Mouse (Mus musculus) midbrain, embryonic 16.5 days (tissue): ENCODE measurements around the gene Dusp18. TPM values are rescaled to one million over a fixed set of nuclear protein-coding genes. Genes with fewer than 3 reads are reported as not detected.

ENCODE experiments used
- ATAC-seq: fragments of 200-750 bp; cut with Nextera tagmentation; 2 replicates; pipeline ENCODE4 v1.8.0; 2017; ENCODE audit warnings: moderate TSS enrichment
- H3K27ac ChIP-seq: fragments of 300-500 bp; sonication (generic); 2 replicates; pipeline ENCODE4 v1.5.1; 2014; ENCODE audit warnings: mild to moderate bottlenecking, low read length, mixed read lengths
- H3K27me3 ChIP-seq: fragments of 300-500 bp; sonication (generic); 2 replicates; pipeline ENCODE4 v1.6.1; 2014; ENCODE audit warnings: low read depth, low read length, mixed read lengths; ENCODE audit not compliant: control insufficient read depth, insufficient read depth
- H3K36me3 ChIP-seq: fragments of 300-500 bp; sonication (generic); 2 replicates; pipeline ENCODE4 v1.6.1; 2014; ENCODE audit warnings: mild to moderate bottlenecking, low read length, moderate library complexity, mixed read lengths; ENCODE audit not compliant: control insufficient read depth, insufficient read depth
- H3K4me1 ChIP-seq: fragments of 300-500 bp; sonication (generic); 2 replicates; pipeline ENCODE4 v1.6.1; 2014; ENCODE audit warnings: mild to moderate bottlenecking, low read length, mixed read lengths; ENCODE audit not compliant: control insufficient read depth, insufficient read depth
- H3K4me2 ChIP-seq: fragments of 300-500 bp; sonication (generic); 2 replicates; pipeline ENCODE4 v1.6.1; 2014; ENCODE audit warnings: mild to moderate bottlenecking, low read length, mixed read lengths
- H3K4me3 ChIP-seq: fragments of 300-500 bp; sonication (generic); 2 replicates; pipeline ENCODE4 v1.5.1; 2014; ENCODE audit warnings: low read depth, mild to moderate bottlenecking, low read length, moderate library complexity, mixed read lengths
- H3K9ac ChIP-seq: fragments of 300-500 bp; sonication (generic); 2 replicates; pipeline ENCODE4 v1.6.1; 2014; ENCODE audit warnings: low read depth, low read length, mixed read lengths
- H3K9me3 ChIP-seq: fragments of 300-500 bp; sonication (generic); replicated peaks from 2 replicates; pipeline ENCODE4 v1.6.1; 2014; ENCODE audit warnings: mild to moderate bottlenecking, low read length, mixed read lengths; ENCODE audit not compliant: control insufficient read depth, poor library complexity, severe bottlenecking
- WGBS: fragments of 180-500 bp; shearing (Covaris S2); extraction: QIAGEN DNeasy Blood & Tissue Kit; methylation state at CpG from one replicate; pipeline ENCODE4 v1.1.7; 2014; 5-methylcytosine and 5-hydroxymethylcytosine counted together
- polyA plus RNA-seq: library from polyadenylated mRNA; unstranded; fragments of >200 nt; fragmentation: Nextera tagmentation; extraction: Ambion mirVana; gene quantifications from 2 replicates; pipeline ENCODE4 v1.2.1, GENCODE M21; 2015

Dusp18 gene
- polyA plus RNA-seq, 1 experiment from 2014 or later, result 43.5 TPM

DNA sequence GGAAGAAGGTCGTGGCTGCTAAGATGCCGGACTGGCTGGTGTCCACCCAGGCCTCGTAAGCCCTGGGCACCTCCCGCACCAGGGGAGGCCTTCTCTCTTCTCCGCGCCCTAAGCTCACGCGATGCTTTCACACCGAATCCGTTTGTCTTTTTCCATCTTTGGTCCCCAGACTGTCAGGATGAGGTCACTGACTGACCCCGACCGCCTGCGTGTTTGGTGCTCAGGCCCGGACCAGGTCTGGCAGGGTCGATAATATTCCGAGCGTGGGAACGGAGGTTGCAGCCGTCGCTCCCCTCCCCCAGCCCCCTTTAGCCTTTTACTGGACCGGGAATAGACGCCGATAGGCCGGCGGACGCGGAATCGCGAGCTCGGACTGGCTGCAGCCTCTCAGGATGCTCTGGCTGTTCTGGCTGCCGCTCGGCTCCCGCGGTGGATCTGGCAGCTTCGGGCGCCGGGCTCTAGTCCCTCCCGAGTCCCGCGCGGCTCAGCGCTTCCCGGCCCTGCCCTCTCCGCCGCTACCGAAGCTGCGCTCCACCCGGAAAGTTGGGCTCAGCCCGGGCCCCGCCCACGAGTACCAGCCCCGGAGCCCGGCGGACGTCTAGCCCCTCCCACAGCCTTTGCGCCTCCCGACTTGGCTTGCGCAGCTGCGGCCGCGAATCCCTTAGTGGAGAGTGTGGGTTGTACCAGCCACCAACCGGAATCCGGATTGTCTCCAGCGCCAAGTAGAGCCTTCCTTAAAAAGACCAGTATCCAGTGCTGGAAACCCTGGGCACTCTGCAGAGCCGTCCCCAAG lies 18.5 kb downstream of the Dusp18 start:
- Histone ChIP-seq H3K9ac (peak overlapping the region; percentile 81), H3K27ac (peak overlapping the region; percentile 83), H3K27me3 (no peaks in the 10 kb centered on the region), H3K36me3 (no peaks in the 10 kb centered on the region), H3K4me2 (peak overlapping the region; percentile 89), H3K4me1 (peaks cover 43% of the 10 kb centered on the region), H3K9me3 (no peaks in the 10 kb centered on the region), H3K4me3 (peak overlapping the region; percentile 61)
- under 1% methylated on average over 65 of the region's 65 CpGs for WGBS
- peak; percentile 89 for ATAC-seq

DNA sequence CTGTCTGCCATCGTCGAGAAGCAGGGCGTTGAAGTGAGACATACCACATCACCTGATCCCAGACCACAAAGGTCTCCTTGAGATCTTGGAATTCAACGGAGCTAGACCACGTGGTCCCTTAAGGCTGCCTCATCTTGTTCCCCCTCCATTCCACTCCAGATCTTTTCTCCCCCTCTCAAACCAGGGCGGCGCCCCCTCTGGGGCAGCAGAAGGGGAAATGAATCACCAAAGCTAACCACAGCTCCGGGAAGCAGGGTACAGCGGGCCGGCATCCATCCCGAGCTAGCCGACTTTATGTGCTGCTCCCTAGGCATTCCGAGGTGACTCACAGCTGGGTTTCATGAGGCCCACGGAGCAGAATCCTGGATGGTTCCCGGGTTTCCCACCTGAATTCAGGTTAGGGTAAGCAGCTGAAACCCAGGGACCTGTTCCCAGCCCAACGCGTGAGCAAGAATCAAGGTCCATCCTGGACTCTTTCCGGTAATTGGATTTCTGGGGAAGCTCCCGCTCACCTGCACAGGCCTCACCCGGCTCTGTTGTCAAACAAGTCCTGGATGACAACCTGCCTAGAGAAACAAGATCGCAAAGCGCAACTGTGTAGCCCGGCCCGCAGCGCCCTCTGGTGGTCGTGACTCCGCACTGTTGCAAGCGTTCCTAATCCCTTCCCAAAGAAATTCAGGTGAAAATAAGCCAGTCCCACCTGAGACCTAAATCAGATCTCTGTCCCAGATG lies 19.2 kb downstream of the Dusp18 start, which contains the start of gene Slc35e4:
TSS of gene Slc35e4 (minus strand) at position 556 of the 732 bp plus-strand sequence.
- Histone ChIP-seq H3K9ac (peak within 1 kb of the TSS; percentile 81), H3K27me3 (no peaks in the 10 kb centered on the region), H3K36me3 (no peaks in the 10 kb centered on the region), H3K4me3 (peak within 1 kb of the TSS; percentile 61), H3K4me2 (peak within 1 kb of the TSS; percentile 89), H3K4me1 (peaks cover 36% of the 10 kb centered on the region), H3K27ac (peak within 1 kb of the TSS; percentile 83), H3K9me3 (no peaks in the 10 kb centered on the region)
- WGBS, result under 1% methylated on average over 28 of the region's 28 CpGs
- peak; percentile 74 for ATAC-seq

DNA sequence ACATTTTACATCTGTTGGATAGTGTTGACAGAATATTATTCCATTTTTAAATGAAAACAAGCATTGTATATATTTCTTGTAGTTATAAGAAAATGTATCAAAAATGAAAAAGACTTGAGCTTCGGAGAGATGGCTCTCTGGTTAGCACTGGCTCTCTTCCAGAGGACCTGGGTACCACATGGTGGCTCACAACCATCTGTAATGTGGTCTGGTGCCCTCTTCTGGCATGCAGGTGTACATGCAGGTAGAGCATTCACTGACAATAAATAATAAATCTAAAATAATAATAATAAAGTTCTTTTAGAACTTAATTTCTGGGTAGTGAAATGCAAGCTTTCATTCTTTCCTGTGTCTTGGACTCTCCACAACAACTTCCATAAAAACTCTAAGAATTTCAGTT lies 23.7 kb downstream of the Dusp18 start:
- 47% methylated on average over 1 of the region's 1 CpGs for WGBS
- Histone ChIP-seq H3K9ac (no peak overlapping the region), H3K4me2 (no peak overlapping the region), H3K27me3 (no peaks in the 10 kb centered on the region), H3K4me3 (no peak overlapping the region), H3K27ac (no peak overlapping the region), H3K4me1 (peaks cover 2% of the 10 kb centered on the region), H3K36me3 (no peaks in the 10 kb centered on the region), H3K9me3 (no peaks in the 10 kb centered on the region)
- ATAC-seq, result no peak

GRCm38 (mm10) chr11:3920476-3920875 lies 25.4 kb downstream of the Dusp18 start:
- no peaks in the 10 kb centered on the region for H3K4me1 ChIP-seq
- no peaks in the 10 kb centered on the region for H3K27me3 ChIP-seq
- no peaks in the 10 kb centered on the region for H3K9me3 ChIP-seq
- H3K27ac ChIP-seq, result no peak overlapping the region
- ATAC-seq, result no peak
- WGBS, result 92% methylated on average over 7 of the region's 7 CpGs
- H3K4me2 ChIP-seq, result no peak overlapping the region
- H3K36me3 ChIP-seq, result no peaks in the 10 kb centered on the region
- no peak overlapping the region for H3K4me3 ChIP-seq
- H3K9ac ChIP-seq, result no peak overlapping the region

DNA sequence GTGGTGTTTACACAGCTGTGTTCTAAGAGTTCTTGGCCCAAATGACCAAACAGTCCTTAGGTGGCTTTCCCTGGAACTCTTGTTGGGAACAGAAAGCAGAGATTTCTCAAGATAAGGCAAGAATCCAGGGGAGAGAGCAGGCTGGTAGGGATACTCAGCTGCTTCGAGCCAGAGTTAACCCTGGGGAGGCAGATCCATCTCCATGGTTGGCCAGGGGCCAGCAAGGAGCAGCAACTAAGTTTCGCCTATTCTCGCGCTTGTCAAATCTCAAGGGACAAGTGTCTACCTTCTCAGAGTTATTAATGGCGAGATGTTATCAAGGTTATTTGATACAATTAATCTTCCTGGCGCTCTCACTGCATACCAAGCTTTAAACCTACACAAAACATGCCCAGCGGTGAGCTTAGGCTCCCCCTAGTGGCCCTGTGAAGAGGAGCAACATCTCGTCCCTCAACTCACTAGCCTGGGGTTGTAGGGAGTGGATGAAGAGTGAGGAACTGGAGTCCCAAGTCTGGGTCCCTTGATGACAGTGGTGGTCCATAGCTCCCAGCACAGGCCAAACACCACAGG lies 26.3 kb downstream of the Dusp18 start:
- H3K36me3 ChIP-seq, result no peaks in the 10 kb centered on the region
- H3K4me3 ChIP-seq, result no peak overlapping the region
- H3K27ac ChIP-seq, result no peak overlapping the region
- H3K9me3 ChIP-seq, result no peaks in the 10 kb centered on the region
- ATAC-seq, result no peak
- H3K4me1 ChIP-seq, result no peaks in the 10 kb centered on the region
- no peak overlapping the region for H3K4me2 ChIP-seq
- 21% methylated on average over 8 of the region's 8 CpGs for WGBS
- H3K27me3 ChIP-seq, result no peaks in the 10 kb centered on the region
- no peak overlapping the region for H3K9ac ChIP-seq

DNA sequence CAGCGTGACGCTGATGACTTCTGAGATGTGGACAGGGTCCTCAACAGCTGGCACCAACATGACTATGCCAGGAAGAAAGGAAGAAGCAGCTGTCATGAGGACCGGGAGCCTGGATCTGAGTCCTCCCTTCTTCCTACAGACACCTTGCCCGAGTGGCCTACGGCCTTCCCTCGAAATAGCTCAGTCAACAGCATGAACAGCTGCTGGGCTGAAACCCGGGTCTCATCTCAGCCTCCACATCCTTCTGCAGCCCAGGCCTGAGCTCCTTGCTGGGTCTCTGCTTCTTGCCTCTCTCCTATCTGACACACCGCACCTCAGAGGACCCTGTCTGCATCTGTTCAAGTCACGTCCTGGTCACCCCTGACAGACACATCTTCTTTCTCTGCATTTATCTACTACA lies 27.1 kb downstream of the Dusp18 start:
- Histone ChIP-seq H3K36me3 (no peaks in the 10 kb centered on the region), H3K27ac (no peak overlapping the region), H3K4me1 (no peaks in the 10 kb centered on the region), H3K27me3 (no peaks in the 10 kb centered on the region), H3K9ac (0 out of 2 replicates have a peak overlapping the region, but pooled peaks have one; percentile 3), H3K4me2 (no peak overlapping the region), H3K9me3 (no peaks in the 10 kb centered on the region), H3K4me3 (no peak overlapping the region)
- no peak for ATAC-seq
- 95% methylated on average over 9 of the region's 9 CpGs for WGBS

- no peaks in the 10 kb centered on the region for H3K36me3 ChIP-seq
- no peaks in the 10 kb centered on the region for H3K9me3 ChIP-seq
- H3K4me1 ChIP-seq, result no peaks in the 10 kb centered on the region
- ATAC-seq, result no peak
- no peaks in the 10 kb centered on the region for H3K27me3 ChIP-seq
- no peak overlapping the region for H3K4me3 ChIP-seq
- no peak overlapping the region for H3K27ac ChIP-seq
- no peak overlapping the region for H3K4me2 ChIP-seq
- no peak overlapping the region for H3K9ac ChIP-seq
- WGBS, result 97% methylated on average over 6 of the region's 6 CpGs
Measured at GRCm38 (mm10) chr11:3922731-3923130, 27.7 kb downstream of the Dusp18 start.

DNA sequence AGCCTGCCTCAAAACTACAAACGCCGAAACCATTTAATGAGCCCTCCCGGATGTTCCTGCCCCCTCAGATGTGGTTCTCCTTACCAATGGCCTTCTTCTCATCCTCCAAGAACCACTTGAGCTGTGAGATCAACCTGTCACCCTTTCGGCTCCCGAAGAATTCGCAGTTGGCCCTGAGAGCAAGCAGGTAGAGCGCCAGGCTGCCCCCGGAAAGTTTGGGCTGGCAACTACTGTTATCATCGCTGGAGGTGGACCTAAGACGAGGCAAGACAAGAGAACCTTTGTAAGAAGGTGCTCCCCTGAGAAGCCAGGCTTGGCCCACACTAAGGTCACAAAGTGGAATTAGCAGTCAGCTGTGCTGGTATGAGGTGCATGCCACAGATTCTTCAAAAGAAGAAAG lies 30.9 kb downstream of the Dusp18 start:
- H3K4me1 ChIP-seq, result peaks cover 3% of the 10 kb centered on the region
- no peak for ATAC-seq
- no peak overlapping the region for H3K9ac ChIP-seq
- no peaks in the 10 kb centered on the region for H3K36me3 ChIP-seq
- H3K4me2 ChIP-seq, result no peak overlapping the region
- no peak overlapping the region for H3K4me3 ChIP-seq
- H3K9me3 ChIP-seq, result no peaks in the 10 kb centered on the region
- no peak overlapping the region for H3K27ac ChIP-seq
- 95% methylated on average over 10 of the region's 10 CpGs for WGBS
- no peaks in the 10 kb centered on the region for H3K27me3 ChIP-seq

DNA sequence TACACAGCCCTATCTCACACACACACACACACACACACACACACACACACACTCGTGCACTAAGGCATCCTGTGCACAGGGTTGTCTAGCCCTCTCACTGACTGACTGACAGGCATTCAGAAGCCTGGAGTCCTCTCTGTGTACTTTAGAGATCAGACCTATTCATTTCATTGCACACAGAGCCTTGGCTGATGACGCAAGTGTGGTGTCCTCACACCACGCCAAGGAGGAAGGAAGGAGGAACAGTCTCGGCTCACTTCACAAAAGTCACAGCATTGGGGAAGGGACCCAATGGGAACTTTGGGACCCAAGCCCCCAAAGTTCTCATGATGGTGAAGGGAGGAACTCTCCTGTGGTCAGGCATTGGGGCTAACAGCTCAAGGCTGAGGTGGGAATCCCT lies 35.0 kb downstream of the Dusp18 start:
- H3K27ac ChIP-seq, result no peak overlapping the region
- H3K4me2 ChIP-seq, result no peak overlapping the region
- no peak for ATAC-seq
- peaks cover 12% of the 10 kb centered on the region for H3K4me1 ChIP-seq
- no peak overlapping the region for H3K9ac ChIP-seq
- no peak overlapping the region for H3K4me3 ChIP-seq
- H3K9me3 ChIP-seq, result no peaks in the 10 kb centered on the region
- H3K27me3 ChIP-seq, result no peaks in the 10 kb centered on the region
- WGBS, result 84% methylated on average over 4 of the region's 4 CpGs
- H3K36me3 ChIP-seq, result no peaks in the 10 kb centered on the region
